Mouse (Mus musculus) left cerebral cortex, postnatal 4 days (tissue): ENCODE data around the gene Eif2b5. TPM values are rescaled to one million over a fixed set of nuclear protein-coding genes. Genes with fewer than 3 reads are reported as not detected.
A peak's percentile ranks its signal among the peaks of the same experiment; 100 is the strongest.

Source experiments
- DNase-seq: peaks from one replicate; pipeline ENCODE4 v3.0.0-alpha.2; 2022
- intact Hi-C: fragments of 180-260 bp; cut with DNase I; formaldehyde crosslinking; loops from one replicate; pipeline ENCODE4 v1.15.1; 2025
- total RNA-seq, 2 experiments: library from RNA; stranded (reverse); gene quantifications; 2 replicates each; pipeline ENCODE4 v1.2.3; 2021

The Eif2b5 gene
- total RNA-seq, 2 experiments from 2014 or later, result 66.8 to 67.8 TPM

- DNase-seq, result peak; percentile 98
- intact Hi-C loops, result loop anchor here (10.0 kb wide), 1 partner anchor 109 kb away; no protein-coding TSS in a partner anchor
Observed at GRCm38 (mm10) chr16:20535296-20536080, 36.9 kb downstream of the Eif2b5 start, which contains the start of gene Ap2m1. TSS of gene Ap2m1 (plus strand) at chr16:20535478.

GRCm38 (mm10) chr16:20536081-20536665 is 37.6 kb downstream of the Eif2b5 start:
- no peak for DNase-seq
- intact Hi-C loops, result loop anchor here (10.0 kb wide), 1 partner anchor 109 kb away; no protein-coding TSS in a partner anchor

- DNase-seq, result peak; percentile 31
- intact Hi-C loops, result loop anchor here (10.0 kb wide), 1 partner anchor 108 kb away; no protein-coding TSS in a partner anchor
Observed at GRCm38 (mm10) chr16:20537071-20537471, 38.5 kb downstream of the Eif2b5 start.

- no peak for DNase-seq
- intact Hi-C loops, result loop anchor here (10.0 kb wide), 1 partner anchor 107 kb away; no protein-coding TSS in a partner anchor
Observed at GRCm38 (mm10) chr16:20537601-20538320, 39.1 kb downstream of the Eif2b5 start.

GRCm38 (mm10) chr16:20539649-20540048 is 41.0 kb downstream of the Eif2b5 start:
- DNase-seq, result no peak
- intact Hi-C loops, result loop anchor here (10.0 kb wide), 1 partner anchor 105 kb away; no protein-coding TSS in a partner anchor

- no peak for DNase-seq
- intact Hi-C loops, result no loop called here
Observed at GRCm38 (mm10) chr16:20540438-20540837, 41.8 kb downstream of the Eif2b5 start.

- DNase-seq, result no peak
- intact Hi-C loops, result no loop called here
Observed at GRCm38 (mm10) chr16:20545696-20546095, 47.1 kb downstream of the Eif2b5 start.

GRCm38 (mm10) chr16:20547423-20547822 is 48.8 kb downstream of the Eif2b5 start:
- intact Hi-C loops, result no loop called here
- DNase-seq, result no peak

GRCm38 (mm10) chr16:20548096-20548948 is 49.7 kb downstream of the Eif2b5 start, which contains the start of gene Abcf3:
TSS of gene Abcf3 (plus strand) at chr16:20548577.
- intact Hi-C loops, result no loop called here
- DNase-seq, result peak; percentile 99

GRCm38 (mm10) chr16:20549161-20549560 is 50.5 kb downstream of the Eif2b5 start:
- DNase-seq, result no peak
- intact Hi-C loops, result no loop called here

GRCm38 (mm10) chr16:20551691-20552090 is 53.1 kb downstream of the Eif2b5 start:
- intact Hi-C loops, result no loop called here
- no peak for DNase-seq

- DNase-seq, result no peak
- intact Hi-C loops, result no loop called here
Observed at GRCm38 (mm10) chr16:20552594-20552993, 54.0 kb downstream of the Eif2b5 start.

GRCm38 (mm10) chr16:20555000-20555399 is 56.4 kb downstream of the Eif2b5 start:
- intact Hi-C loops, result no loop called here
- no peak for DNase-seq

- DNase-seq, result no peak
- intact Hi-C loops, result no loop called here
Observed at GRCm38 (mm10) chr16:20557381-20557780, 58.8 kb downstream of the Eif2b5 start.

Other genes starting within 250 kb of the Eif2b5 start
- 10 to 100 TPM; 68.6 to 69.6 TPM for gene Parl, start 196.4 kb upstream of the Eif2b5 start, total RNA-seq
- gene Cyp2ab1, start 173.4 kb upstream of the Eif2b5 start, total RNA-seq, result not detected
- gene Abcc5, start 72.4 kb upstream of the Eif2b5 start, total RNA-seq, result 100 to 1,000 TPM; 200 to 212 TPM
- gene Dvl3, start 18.2 kb downstream of the Eif2b5 start, total RNA-seq, result 100 to 1,000 TPM; 103 to 108 TPM
- gene Ap2m1, start 36.7 kb downstream of the Eif2b5 start, total RNA-seq, result 100 to 1,000 TPM; 865 to 870 TPM
- 10 to 100 TPM; 74.7 to 94.0 TPM for gene Abcf3, start 49.8 kb downstream of the Eif2b5 start, total RNA-seq
- 10 to 100 TPM; 47.6 to 59.3 TPM for gene Vwa5b2, start 90.7 kb downstream of the Eif2b5 start, total RNA-seq
- 1 to 10 TPM; 3.4 to 3.9 TPM for gene Eef1akmt4, start 112.8 kb downstream of the Eif2b5 start, total RNA-seq
- not detected for gene Gm49333, start 112.8 kb downstream of the Eif2b5 start, total RNA-seq
- gene Alg3, start 112.9 kb downstream of the Eif2b5 start, total RNA-seq, result 10 to 100 TPM; 10.9 to 13.9 TPM
- gene Camk2n2, start 122.5 kb downstream of the Eif2b5 start, total RNA-seq, result 100 to 1,000 TPM; 197 to 204 TPM
- 10 to 100 TPM; 28.6 to 33.0 TPM for gene Ece2, start 131.0 kb downstream of the Eif2b5 start, total RNA-seq
- gene Psmd2, start 152.8 kb downstream of the Eif2b5 start, total RNA-seq, result 100 to 1,000 TPM; 262 to 273 TPM
- gene Eif4g1, start 169.5 kb downstream of the Eif2b5 start, total RNA-seq, result 100 to 1,000 TPM; 362 to 378 TPM
- gene Fam131a, start 194.4 kb downstream of the Eif2b5 start, total RNA-seq, result 100 to 1,000 TPM; 101 to 115 TPM
- gene Polr2h, start 218.8 kb downstream of the Eif2b5 start, total RNA-seq, result 10 to 100 TPM; 30.5 to 32.0 TPM
- gene Clcn2, start 218.9 kb downstream of the Eif2b5 start, total RNA-seq, result 10 to 100 TPM; 38.8 to 40.3 TPM
- 10 to 100 TPM; 15.4 to 18.6 TPM for gene Chrd, start 234.3 kb downstream of the Eif2b5 start, total RNA-seq
- 1 to 10 TPM; 1.2 to 2.3 TPM for gene Thpo, start 235.7 kb downstream of the Eif2b5 start, total RNA-seq